8 mouse cellular contexts compared by ENCODE assay signal in the genomic region with DNA sequence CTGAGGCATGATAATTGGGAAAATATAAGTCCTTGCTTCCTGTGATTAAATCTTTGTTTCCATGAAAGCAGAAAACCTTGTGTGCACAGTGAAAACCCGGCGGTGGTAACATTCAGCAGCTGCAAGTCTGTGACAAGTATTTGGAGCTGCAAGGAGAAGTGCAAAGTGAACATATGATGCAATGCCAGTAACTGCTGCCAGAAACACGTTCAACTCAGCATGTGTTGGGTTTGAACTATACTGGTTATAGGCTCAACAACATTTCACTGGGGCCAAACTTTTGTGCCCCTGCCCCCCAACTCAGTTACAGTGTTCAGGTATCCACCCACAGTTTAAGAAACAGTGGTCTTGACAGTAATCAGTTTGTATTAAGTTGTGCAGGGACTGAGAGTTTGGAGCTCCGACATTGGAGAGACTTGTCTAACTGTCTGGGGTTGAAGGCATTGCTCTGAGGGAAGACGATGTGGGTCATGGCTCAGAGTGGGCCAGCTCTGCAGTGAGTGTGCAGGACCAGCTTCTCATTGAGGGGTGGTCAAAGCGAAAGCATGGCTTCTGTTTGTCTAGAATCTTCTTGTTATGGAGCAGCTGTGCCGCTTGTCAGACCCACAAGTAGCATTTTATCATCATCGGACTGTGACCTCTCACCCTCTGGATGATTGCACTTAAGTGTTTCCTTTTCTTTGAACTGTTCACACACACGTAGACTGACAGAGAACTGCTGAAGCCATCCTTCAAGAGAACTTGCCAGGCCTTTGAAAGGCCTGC.
DNase-seq lines count a peak whose midpoint lies in the region; ATAC-seq and TF ChIP-seq lines count a peak whose summit lies in the region.
"Had no signal": no experiment of that assay in that cellular context is flagged by ENCODE, and none has a peak within 500 bp of the region (broad histone marks: within the 10 kb centered on the region; RNA-seq: fewer than 3 reads in every experiment).

No protein-coding gene starts in this region.

- TF ChIP-seq POLR2A in liver, adult 2 months (IDR thresholded peaks at IDR 0.05; ENCODE audit: extremely low read depth, insufficient read depth, low read length) = no peak

- H3K4me1 ChIP-seq in liver, adult 2 months (ENCODE audit: control insufficient read depth, insufficient read depth, low read length) = peaks cover 2% of the 10 kb centered on the region; the same call in 1 of the 2 replicates
- H3K4me1 ChIP-seq in liver, embryonic 11.5 days (replicated peaks; ENCODE audit: control insufficient read depth, insufficient read depth, low read length) = no peaks in the 10 kb centered on the region; the same call in 1 of the 2 replicates
- peaks cover 8% of the 10 kb centered on the region; the same call in 1 of the 2 replicates for H3K4me1 ChIP-seq in embryonic facial prominence, embryonic 14.5 days (ENCODE audit: control insufficient read depth, insufficient read depth, low read length)
- H3K4me1 ChIP-seq in intestine, embryonic 16.5 days (ENCODE audit: control insufficient read depth, insufficient read depth, low read length) = peaks cover 19% of the 10 kb centered on the region
- peaks cover 22% of the 10 kb centered on the region for H3K4me1 ChIP-seq in stomach, embryonic 14.5 days (ENCODE audit: control insufficient read depth, insufficient read depth, low read length)

- WGBS in liver, adult 2 months = 59% methylated on average over 9 of the region's 9 CpGs
- 66% methylated on average over 9 of the region's 9 CpGs for WGBS in liver, embryonic 11.5 days
- 33% methylated on average over 9 of the region's 9 CpGs for WGBS in embryonic facial prominence, embryonic 14.5 days
- 40% methylated on average over 9 of the region's 9 CpGs for WGBS in intestine, embryonic 16.5 days
- 33% methylated on average over 9 of the region's 9 CpGs for WGBS in stomach, embryonic 14.5 days

- H3K9ac ChIP-seq in liver, adult 2 months (ENCODE audit: low read depth, low read length) = no peak overlapping the region
- H3K9ac ChIP-seq in liver, embryonic 11.5 days (ENCODE audit: low read depth, low read length) = no peak overlapping the region
- no peak overlapping the region for H3K9ac ChIP-seq in embryonic facial prominence, embryonic 14.5 days (ENCODE audit: low read depth, low read length)
- no peak overlapping the region for H3K9ac ChIP-seq in intestine, embryonic 16.5 days (ENCODE audit: low read depth, low read length)
- no peak overlapping the region for H3K9ac ChIP-seq in stomach, embryonic 14.5 days (replicated peaks; ENCODE audit: low read depth, low read length)

- H3K9me3 ChIP-seq in liver, embryonic 11.5 days (ENCODE audit: control insufficient read depth, low read length) = no peaks in the 10 kb centered on the region
- no peaks in the 10 kb centered on the region for H3K9me3 ChIP-seq in embryonic facial prominence, embryonic 14.5 days (ENCODE audit: control insufficient read depth, low read length)
- no peaks in the 10 kb centered on the region for H3K9me3 ChIP-seq in intestine, embryonic 16.5 days (ENCODE audit: control insufficient read depth, low read length)
- H3K9me3 ChIP-seq in stomach, embryonic 14.5 days (ENCODE audit: control insufficient read depth, low read depth, low read length) = no peaks in the 10 kb centered on the region

- H3K4me2 ChIP-seq in liver, embryonic 11.5 days = no peak overlapping the region
- no peak overlapping the region for H3K4me2 ChIP-seq in embryonic facial prominence, embryonic 14.5 days (ENCODE audit: low read depth, low read length)
- no peak overlapping the region for H3K4me2 ChIP-seq in intestine, embryonic 16.5 days (ENCODE audit: low read depth, low read length)
- no peak overlapping the region for H3K4me2 ChIP-seq in stomach, embryonic 14.5 days (replicated peaks; ENCODE audit: low read depth, low read length)

- H3K27me3 ChIP-seq in liver, adult 2 months (ENCODE audit: control insufficient read depth, insufficient read depth, low read length) = no peaks in the 10 kb centered on the region
- no peaks in the 10 kb centered on the region for H3K27me3 ChIP-seq in liver, embryonic 11.5 days (replicated peaks; ENCODE audit: control insufficient read depth, insufficient read depth, low read length)
- no peaks in the 10 kb centered on the region for H3K27me3 ChIP-seq in embryonic facial prominence, embryonic 14.5 days (replicated peaks; ENCODE audit: control insufficient read depth, insufficient read depth, low read length)
- H3K27me3 ChIP-seq in intestine, embryonic 16.5 days (replicated peaks; ENCODE audit: control insufficient read depth, insufficient read depth, low read length) = no peaks in the 10 kb centered on the region
- H3K27me3 ChIP-seq in stomach, embryonic 14.5 days (ENCODE audit: control insufficient read depth, insufficient read depth, low read length) = no peaks in the 10 kb centered on the region

- no peaks in the 10 kb centered on the region for H3K79me2 ChIP-seq in liver, adult 2 months (ENCODE audit: control insufficient read depth, insufficient read depth, low read length)

- no peak overlapping the region for H3K27ac ChIP-seq in liver, adult 2 months (replicated peaks; ENCODE audit: insufficient read depth, low read depth, low read length)
- no peak overlapping the region for H3K27ac ChIP-seq in liver, embryonic 11.5 days (ENCODE audit: low read depth, low read length)
- H3K27ac ChIP-seq in embryonic facial prominence, embryonic 14.5 days (replicated peaks; ENCODE audit: low read depth, low read length) = peak overlapping the region; percentile 75
- peak overlapping the region; percentile 11; the same call in 1 of the 2 replicates for H3K27ac ChIP-seq in intestine, embryonic 16.5 days (ENCODE audit: low read length)
- peak overlapping the region; percentile 44; the same call in 1 of the 2 replicates for H3K27ac ChIP-seq in stomach, embryonic 14.5 days (ENCODE audit: low read length)
- H3K27ac ChIP-seq: left cerebral cortex, adult 2 months had no signal

- no peak for ATAC-seq in liver, embryonic 11.5 days (replicated peaks; ENCODE audit: low FRiP score)
- peak; percentile 55 for ATAC-seq in embryonic facial prominence, embryonic 14.5 days (ENCODE audit: low read depth)
- ATAC-seq in intestine, embryonic 16.5 days = peak; percentile 64
- ATAC-seq in stomach, embryonic 14.5 days (ENCODE audit: insufficient number of reproducible peaks, insufficient read depth, low FRiP score, low read depth) = no peak

- H3K4me3 ChIP-seq in liver, adult 2 months (ENCODE audit: insufficient read depth, low read depth, low read length) = no peak overlapping the region
- no peak overlapping the region for H3K4me3 ChIP-seq in liver, embryonic 11.5 days (ENCODE audit: low read depth, low read length)
- H3K4me3 ChIP-seq in embryonic facial prominence, embryonic 14.5 days (ENCODE audit: low read depth, low read length) = no peak overlapping the region
- no peak overlapping the region for H3K4me3 ChIP-seq in intestine, embryonic 16.5 days (ENCODE audit: low read length)
- H3K4me3 ChIP-seq in stomach, embryonic 14.5 days (ENCODE audit: low read depth, low read length) = no peak overlapping the region
- H3K4me3 ChIP-seq: left cerebral cortex, adult 2 months had no signal

- TF ChIP-seq CTCF in liver, adult 2 months (IDR thresholded peaks at IDR 0.05; ENCODE audit: low read depth, low read length) = no peak

- no peaks in the 10 kb centered on the region; the same call in 1 of the 2 replicates for H3K36me3 ChIP-seq in liver, adult 2 months (ENCODE audit: control insufficient read depth, insufficient read depth, low read length)
- no peaks in the 10 kb centered on the region for H3K36me3 ChIP-seq in liver, embryonic 11.5 days (ENCODE audit: control insufficient read depth, insufficient read depth, low read length)
- no peaks in the 10 kb centered on the region for H3K36me3 ChIP-seq in embryonic facial prominence, embryonic 14.5 days (ENCODE audit: control insufficient read depth, insufficient read depth, low read length)
- H3K36me3 ChIP-seq in intestine, embryonic 16.5 days (ENCODE audit: control insufficient read depth, insufficient read depth, low read length) = no peaks in the 10 kb centered on the region
- H3K36me3 ChIP-seq in stomach, embryonic 14.5 days (ENCODE audit: control insufficient read depth, insufficient read depth, low read length) = no peaks in the 10 kb centered on the region

- peak; percentile 58 for DNase-seq in liver, adult 2 months (ENCODE audit: extremely low read depth, low read depth, low spot score)
- no peak for DNase-seq in liver, embryonic 11.5 days (ENCODE audit: low spot score)
- DNase-seq in embryonic facial prominence, embryonic 14.5 days (ENCODE audit: low spot score) = peak; percentile 85
- DNase-seq in adrenal gland, adult 2 months = no peak
- DNase-seq in left cerebral cortex, adult 8-10 months (ENCODE audit: low spot score in 2 of 2) = no peak

Comparison
In these comparisons a context has a peak if more than half of its experiments do, and no peak if none do; other contexts are left out.
1. DNase-seq: peak in liver, adult 2 months (single experiment) and embryonic facial prominence, embryonic 14.5 days (single experiment); none in liver, embryonic 11.5 days (single experiment), adrenal gland, adult 2 months (single experiment) and left cerebral cortex, adult 8-10 months (0 of 2).
2. H3K27ac ChIP-seq: peak in embryonic facial prominence, embryonic 14.5 days (single experiment), intestine, embryonic 16.5 days (single experiment) and stomach, embryonic 14.5 days (single experiment); none in liver, adult 2 months (single experiment) and liver, embryonic 11.5 days (single experiment).
3. ATAC-seq: peak in embryonic facial prominence, embryonic 14.5 days (single experiment) and intestine, embryonic 16.5 days (single experiment); none in liver, embryonic 11.5 days (single experiment) and stomach, embryonic 14.5 days (single experiment).